Mouse (Mus musculus) mature B cell (primary cell): ENCODE data around the gene Dnm3.

Experiments used
- in situ Hi-C: fragments of 300-500 bp; cut with MboI; formaldehyde crosslinking; loops from 2 replicates; pipeline ENCODE4 v1.14.3; 2019

The Dnm3 gene

GRCm38 (mm10) chr1:162163687-162164484 is 313.9 kb downstream of the Dnm3 start:
- in situ Hi-C loops, result no loop called here

DNA sequence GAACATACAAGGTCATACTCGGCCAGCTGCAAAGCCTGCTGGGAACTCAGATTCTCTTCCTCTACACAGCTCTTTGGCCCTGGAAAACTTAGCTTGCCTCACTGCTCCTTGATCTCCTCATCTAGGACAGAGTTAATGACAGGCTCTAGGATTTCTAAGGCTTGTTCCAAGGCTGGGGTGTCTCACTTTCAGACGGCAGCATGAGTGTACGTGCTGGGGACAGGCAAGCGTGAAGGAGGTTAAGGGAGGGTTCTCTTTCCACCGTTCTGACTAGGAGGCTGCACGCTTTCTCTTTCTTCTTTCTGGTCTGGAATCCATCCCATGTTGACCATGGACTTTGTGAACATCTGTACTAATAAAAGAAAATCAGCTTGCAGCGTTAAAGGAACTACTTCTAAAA is 315.2 kb downstream of the Dnm3 start:
- in situ Hi-C loops, result no loop called here

DNA sequence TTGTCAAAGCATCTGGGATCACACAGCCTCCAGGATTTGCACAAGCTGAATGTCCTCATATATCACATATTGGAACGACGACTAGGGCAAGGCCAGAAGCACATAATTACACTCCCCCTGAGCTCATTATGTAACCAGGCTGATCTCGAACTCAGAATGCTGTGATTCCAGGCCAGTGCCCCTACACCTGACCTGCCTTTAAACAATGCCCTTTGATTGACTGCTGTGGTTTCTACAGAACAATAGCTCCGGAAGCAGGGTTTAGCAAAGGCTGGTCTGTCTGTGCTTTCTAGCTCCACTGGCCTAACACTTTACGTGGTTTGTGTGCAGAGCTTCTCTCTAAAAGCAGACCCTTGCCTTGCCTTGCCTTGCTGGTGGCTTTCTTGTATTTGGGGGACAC is 315.6 kb downstream of the Dnm3 start:
- in situ Hi-C loops, result no loop called here

DNA sequence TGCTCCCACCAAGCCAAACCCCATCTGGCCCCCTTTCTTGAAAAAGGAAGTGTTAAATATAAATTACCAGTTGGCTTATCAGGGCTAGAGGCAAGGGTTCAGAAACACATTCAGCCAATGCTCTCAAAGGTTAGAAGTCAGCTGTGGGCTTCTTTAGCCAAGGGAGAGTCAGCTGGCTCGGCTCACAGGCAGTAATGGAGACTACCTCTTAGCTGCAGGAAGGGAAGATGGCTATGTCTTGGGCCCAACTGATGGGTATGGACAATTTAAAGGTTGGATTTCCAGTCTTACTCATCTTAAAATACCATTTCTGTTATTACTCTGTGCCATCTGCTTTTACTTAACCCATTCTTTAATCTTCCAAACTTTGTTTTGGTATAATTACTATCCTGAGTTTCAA is 317.1 kb downstream of the Dnm3 start:
- in situ Hi-C loops, result no loop called here

- in situ Hi-C loops, result no loop called here
These were observed 319.3 kb downstream of the Dnm3 start for GRCm38 (mm10) chr1:162158486-162158885.

DNA sequence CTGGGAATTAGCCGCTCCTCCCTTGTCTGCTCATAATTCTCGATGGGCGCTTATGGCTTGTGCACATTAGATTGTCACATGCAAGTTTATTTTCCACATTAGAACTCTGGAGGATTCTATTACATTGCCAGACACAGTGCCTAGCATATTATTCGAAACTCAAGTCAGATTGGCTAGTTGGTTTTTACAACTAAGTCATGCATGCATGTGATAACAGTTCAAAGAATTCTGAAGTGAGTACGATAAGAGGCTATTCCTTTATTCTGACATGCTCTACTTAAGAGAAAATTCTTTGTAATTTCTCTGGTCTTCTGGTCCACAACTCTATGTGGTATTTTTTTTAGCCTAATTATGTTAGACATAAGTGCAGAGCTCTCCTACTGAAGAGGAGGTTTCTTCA is 320.2 kb downstream of the Dnm3 start:
- in situ Hi-C loops, result no loop called here

DNA sequence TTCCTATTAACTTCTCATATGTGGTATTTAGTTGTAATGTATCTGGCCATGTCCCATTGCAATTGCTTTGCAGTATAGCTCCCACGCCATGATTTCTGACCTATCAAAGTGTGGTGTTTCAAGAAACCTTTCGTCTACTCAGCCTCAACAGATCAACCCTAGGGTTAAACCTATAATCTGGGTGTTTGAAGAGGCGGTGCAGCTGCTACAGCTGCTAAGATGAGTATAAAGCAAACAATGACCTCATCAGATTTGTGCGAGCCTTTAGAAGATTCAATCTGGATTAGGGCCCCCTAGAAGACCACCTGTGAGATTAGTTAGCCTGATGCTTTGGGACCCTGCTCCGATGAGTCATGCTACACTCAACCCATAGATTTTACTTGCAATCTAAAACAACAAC is 321.0 kb downstream of the Dnm3 start:
- in situ Hi-C loops, result no loop called here

DNA sequence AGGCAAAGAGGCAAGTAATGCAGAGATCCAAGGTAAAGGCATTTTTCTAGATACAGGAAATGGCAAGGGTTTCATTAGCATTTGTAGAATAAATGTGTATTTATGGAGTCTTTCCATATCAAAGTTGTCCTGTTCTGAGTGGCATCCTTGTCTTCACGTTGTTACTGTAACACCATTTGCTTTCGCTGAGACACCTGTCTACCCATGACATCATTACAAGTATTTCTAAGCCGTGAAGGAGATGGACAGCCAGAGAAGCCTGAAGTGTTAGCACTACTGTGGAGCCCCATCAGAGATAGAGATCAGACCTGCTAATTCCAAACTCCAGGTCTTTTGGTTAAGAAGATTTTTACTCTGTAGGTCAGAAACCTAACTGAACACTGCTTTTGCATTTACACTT is 322.3 kb downstream of the Dnm3 start:
- in situ Hi-C loops, result no loop called here

GRCm38 (mm10) chr1:162153118-162153517 is 324.7 kb downstream of the Dnm3 start:
- in situ Hi-C loops, result no loop called here

DNA sequence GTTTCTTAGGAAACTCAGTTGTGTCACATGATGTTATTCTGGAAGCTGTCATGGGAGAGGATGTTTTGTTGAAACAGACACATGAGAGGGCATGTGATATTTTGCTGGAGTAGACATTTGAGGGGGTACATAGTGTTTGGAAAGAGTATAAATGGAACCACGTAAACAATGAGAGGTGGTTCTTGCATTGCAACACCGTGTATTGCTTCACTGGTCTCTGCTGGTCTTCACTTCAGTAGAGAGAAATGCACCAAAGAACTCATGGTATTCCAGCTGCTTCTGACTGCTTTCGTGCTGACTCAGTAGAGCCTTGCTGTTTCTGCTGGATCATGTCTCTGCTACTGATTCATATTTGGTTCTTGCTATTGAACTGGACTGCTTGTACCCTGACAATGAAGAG is 328.1 kb downstream of the Dnm3 start:
- in situ Hi-C loops, result no loop called here

DNA sequence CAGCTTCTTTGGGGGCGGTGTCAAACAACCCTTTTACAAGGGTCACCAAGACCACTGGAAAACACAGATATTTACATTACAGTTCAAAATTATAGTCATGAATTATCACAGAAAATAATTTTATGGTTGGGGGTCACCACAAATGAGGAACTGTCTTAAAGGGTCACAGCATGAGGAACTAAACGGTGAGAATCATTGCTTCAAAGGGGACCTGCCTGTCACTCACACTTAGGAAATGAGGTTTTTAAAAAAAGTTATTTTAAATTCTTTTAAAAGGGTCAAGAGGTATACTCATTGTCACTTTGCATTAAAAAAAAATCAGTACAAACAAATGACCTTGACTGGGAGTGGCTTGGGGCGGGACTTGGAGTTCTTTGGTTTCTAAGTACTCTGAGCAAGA is 330.3 kb downstream of the Dnm3 start:
- in situ Hi-C loops, result no loop called here

DNA sequence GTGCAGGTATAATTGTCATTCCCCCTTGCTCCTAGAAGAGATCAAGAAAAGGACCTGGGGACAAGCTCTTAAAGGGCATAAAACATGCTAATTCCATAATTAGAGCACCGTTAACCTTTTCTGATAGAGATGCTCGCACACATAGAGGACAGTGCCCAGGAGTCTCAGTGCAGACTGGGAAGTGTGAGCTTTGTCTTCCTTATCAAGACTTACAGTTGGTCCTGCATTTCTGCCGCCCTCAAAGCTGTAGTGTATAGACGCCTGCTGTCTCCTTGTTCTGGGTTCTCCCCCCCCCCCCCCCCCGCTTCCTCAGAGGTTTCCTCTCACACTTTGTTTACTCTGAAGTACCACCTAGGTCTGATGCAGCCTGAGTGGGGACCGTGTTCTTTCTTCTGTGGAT is 332.1 kb downstream of the Dnm3 start:
- in situ Hi-C loops, result no loop called here

DNA sequence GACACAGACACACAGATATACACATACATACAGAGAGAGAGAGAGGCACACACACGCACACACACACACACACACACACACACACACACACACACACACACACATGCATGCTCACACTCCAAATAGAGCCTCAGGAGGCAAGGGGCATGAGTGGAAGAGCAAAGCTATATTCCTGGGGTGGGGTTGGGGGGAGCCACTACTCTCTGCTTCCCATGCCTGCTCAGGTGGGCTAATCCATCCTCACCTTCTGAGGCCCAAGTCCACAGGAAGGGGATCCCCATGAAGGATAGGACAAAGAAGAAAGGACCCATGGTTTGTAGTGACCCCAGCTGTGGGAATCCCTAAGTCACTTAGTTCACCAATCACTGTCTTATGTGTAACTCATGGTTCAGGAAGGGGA is 332.8 kb downstream of the Dnm3 start:
- in situ Hi-C loops, result no loop called here

GRCm38 (mm10) chr1:162143974-162144912 is 333.6 kb downstream of the Dnm3 start:
- in situ Hi-C loops, result no loop called here

GRCm38 (mm10) chr1:162142285-162142684 is 335.5 kb downstream of the Dnm3 start:
- in situ Hi-C loops, result no loop called here

GRCm38 (mm10) chr1:162136328-162136727 is 341.5 kb downstream of the Dnm3 start:
- in situ Hi-C loops, result no loop called here

- in situ Hi-C loops, result no loop called here
These were observed 342.2 kb downstream of the Dnm3 start for GRCm38 (mm10) chr1:162135451-162136213.

DNA sequence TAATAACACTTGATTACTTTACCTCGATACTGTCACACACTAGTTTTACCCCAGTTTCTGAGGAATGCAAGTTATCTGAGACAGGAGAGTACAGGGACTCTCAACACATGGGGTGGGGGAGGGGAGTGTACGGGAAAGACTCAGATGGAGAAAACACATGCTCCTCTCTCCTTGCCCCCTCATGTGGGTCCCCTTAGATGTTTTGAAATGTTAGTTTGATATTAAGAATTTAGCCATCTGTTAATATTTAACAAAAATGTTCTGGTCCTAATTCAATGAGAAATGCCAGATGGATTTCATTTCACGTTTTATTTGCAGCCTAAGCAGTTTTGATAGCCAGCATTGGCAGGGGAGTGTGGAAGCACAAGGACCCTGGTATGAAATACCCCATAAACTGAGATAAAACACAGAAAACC is 343.2 kb downstream of the Dnm3 start:
- in situ Hi-C loops, result no loop called here

DNA sequence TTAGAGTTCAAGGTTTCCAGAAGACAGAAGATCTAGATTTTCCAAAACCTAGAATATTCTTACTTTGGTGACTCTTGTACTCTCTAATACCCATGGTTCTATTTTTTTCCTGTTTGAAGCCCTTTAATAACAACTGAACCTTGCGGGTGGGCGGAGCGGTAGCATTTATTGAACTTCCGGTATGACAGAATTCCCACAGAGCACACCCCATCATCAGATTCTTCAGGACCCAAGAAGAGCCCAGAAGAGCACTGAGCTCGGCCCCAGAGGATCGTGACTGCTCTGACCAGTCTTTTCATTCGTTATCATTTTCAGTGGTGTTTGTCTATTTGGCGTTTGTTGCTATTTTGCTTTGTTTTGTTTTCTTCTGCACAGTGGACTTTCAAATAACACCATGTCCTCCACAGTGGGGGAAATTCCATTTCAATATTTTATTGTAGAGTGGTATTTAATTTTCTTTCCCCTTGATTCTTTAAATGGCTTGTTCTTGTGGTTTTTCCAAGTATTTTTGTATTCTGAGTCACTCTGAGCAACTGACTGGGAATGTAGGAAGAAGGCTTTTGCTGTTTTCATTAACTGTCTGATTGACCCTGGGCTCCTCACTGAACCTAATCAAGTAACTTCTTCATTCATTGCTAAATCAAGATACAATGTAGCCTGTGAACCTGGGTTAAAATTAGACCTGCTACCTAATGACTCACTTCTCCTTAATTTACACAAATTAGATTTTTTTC is 344.8 kb downstream of the Dnm3 start:
- in situ Hi-C loops, result no loop called here

DNA sequence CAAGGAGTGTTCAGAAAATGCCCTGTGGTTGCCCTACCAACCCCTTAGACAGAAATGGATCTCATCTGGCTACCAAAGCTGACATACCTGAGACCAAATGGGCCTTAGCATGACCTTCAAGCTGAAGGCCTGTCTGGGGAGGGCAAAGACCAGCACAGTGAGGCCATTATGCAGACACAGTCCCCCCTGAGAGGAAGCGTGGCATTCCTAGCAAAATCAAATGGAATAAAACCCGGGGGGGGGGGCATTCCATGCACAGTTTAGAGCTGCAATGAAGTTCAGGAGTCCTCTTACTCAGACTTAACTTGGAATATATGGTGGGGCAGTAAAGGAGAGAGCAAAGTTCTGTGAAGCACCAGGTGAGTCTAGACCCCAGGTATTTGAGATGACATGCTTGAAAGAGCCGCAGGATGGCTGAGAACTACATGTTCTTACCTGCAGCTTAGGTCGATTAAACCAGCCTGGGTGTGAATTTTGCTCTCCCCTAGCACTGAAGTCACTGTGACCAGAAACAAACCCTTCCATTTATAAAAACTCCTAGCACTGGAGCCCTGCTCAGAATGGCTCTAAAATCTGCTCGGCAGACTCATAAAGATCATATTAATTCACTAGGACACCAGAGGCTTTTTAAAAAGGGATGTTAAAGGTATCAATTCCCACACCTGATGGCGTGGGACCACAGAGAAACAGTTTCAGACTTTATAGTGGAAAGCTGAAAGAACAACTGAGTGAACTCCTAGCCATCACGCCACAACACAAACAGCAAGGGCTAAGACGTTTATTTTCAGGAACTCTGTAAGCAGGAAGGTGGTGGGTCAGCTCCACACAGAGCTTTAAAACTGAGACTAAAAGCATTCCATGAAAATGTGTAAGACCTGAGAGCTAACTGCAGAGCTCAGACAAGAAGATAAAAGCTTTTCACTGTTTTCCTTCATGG is 350.7 kb downstream of the Dnm3 start:
- in situ Hi-C loops, result no loop called here
